Mouse (Mus musculus): ENCODE data around the gene Pitpnm2. TPM values are rescaled to one million over a fixed set of nuclear protein-coding genes. Genes with fewer than 3 reads are reported as not detected.
A peak's percentile ranks its signal among the peaks of the same experiment; 100 is the strongest.

Pitpnm2 gene
- polyA plus RNA-seq, 1 experiment from 2014 or later = 1.5 TPM

DNA sequence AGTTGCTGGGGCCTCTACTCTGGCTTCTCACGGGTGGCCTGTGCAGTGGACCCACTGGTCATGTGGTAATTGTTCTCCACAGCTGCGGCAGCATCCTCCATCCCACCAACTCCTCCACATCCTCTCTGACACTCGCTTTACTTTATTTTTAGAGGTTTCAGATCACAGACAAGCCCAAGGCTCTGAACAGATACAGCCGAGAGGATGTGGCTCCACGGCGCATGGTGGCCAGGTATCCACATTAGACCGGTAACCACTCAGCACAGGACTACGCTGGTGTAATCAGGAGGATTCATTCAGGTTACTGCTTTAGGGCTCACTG lies 16.5 kb downstream of the Pitpnm2 start:
- Histone ChIP-seq H3K9me3 (replicated peaks) (no peaks in the 10 kb centered on the region), H3K36me3 (replicated peaks) (no peaks in the 10 kb centered on the region), H3K27ac (replicated peaks) (peak overlapping the region; percentile 82), H3K4me3 (replicated peaks) (no peak overlapping the region), H3K27me3 (no peaks in the 10 kb centered on the region), H3K4me2 (peak overlapping the region; percentile 21; the same call in 1 of the 2 replicates), H3K4me1 (replicated peaks) (peaks cover 57% of the 10 kb centered on the region), H3K9ac (no peak overlapping the region)
- no peak for ATAC-seq (ENCODE audit: insufficient read depth)
- 74% methylated on average over 8 of the region's 8 CpGs for WGBS (ENCODE audit: insufficient replicate concordance)

DNA sequence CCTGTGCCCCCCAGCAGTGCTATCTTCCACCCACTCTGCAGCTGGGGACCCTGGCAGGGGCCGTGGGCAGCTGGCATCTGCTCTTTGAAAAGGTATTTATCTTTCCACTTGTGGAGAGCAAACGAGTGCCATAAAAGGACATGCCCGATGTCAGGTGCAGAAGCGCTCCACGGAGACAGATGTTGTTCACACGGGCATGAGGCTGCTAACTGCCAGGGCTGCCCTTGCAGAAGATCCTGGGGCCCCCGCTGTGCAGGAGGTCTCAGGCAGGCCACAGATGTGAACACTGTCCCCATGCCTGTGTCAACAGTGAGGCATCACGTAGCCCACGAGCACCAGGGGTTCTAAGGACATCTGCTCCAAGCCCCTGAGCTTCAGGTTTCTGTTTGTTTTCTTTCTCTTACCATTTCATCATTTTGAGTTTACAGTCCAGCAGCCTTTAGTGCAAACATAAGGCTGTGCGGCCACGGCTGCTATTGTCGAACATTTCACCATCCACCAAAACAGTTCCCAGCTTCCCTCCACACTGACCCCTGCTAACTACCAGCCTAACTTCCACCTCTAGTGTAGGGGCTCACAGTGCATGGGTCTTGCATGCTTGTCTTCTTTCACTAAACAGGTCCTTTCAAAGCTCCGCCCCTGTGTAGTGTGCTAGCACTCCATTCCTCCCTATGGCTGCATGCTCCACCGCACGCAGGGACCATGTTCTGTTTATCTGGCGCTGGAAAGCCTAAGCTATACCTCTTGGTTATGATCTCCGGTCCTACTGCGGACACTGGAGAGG lies 17.0 kb downstream of the Pitpnm2 start:
- 0 out of 2 replicates have a peak overlapping the region, but pooled peaks have one; percentile 6 for H3K9ac ChIP-seq
- peak overlapping the region; percentile 82 for H3K27ac ChIP-seq (replicated peaks)
- H3K9me3 ChIP-seq (replicated peaks) = no peaks in the 10 kb centered on the region
- peak overlapping the region; percentile 23 for H3K4me2 ChIP-seq
- H3K4me1 ChIP-seq (replicated peaks) = peaks cover 58% of the 10 kb centered on the region
- no peak overlapping the region for H3K4me3 ChIP-seq (replicated peaks)
- no peaks in the 10 kb centered on the region for H3K27me3 ChIP-seq
- H3K36me3 ChIP-seq (replicated peaks) = no peaks in the 10 kb centered on the region
- WGBS (ENCODE audit: insufficient replicate concordance) = 67% methylated on average over 18 of the region's 18 CpGs
- ATAC-seq (ENCODE audit: insufficient read depth) = peak; percentile 75

DNA sequence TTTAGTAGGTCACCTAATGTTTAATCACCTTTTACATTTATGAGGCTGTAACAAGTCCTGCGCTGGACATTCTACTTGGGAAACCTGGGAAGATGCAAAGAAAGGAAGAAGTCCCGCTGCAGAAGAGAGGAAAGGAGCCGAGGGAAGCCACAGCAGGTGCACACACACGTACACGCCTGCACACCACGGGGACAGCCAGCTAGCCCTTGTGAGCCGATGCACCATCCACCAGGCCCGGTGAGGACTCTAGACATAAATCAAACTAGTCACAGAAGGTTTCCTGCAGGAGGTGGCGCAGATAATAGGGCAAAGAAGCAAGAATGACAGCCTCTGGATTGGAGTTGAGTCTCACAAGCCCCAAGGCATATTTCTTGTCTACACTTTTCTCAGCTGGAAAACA lies 19.1 kb downstream of the Pitpnm2 start:
- Histone ChIP-seq H3K27me3 (no peaks in the 10 kb centered on the region), H3K9ac (no peak overlapping the region), H3K9me3 (replicated peaks) (no peaks in the 10 kb centered on the region), H3K4me3 (replicated peaks) (no peak overlapping the region), H3K36me3 (replicated peaks) (no peaks in the 10 kb centered on the region), H3K27ac (replicated peaks) (no peak overlapping the region), H3K4me2 (no peak overlapping the region), H3K4me1 (replicated peaks) (peaks cover 66% of the 10 kb centered on the region)
- 55% methylated on average over 9 of the region's 9 CpGs for WGBS (ENCODE audit: insufficient replicate concordance)
- ATAC-seq (ENCODE audit: insufficient read depth) = no peak

DNA sequence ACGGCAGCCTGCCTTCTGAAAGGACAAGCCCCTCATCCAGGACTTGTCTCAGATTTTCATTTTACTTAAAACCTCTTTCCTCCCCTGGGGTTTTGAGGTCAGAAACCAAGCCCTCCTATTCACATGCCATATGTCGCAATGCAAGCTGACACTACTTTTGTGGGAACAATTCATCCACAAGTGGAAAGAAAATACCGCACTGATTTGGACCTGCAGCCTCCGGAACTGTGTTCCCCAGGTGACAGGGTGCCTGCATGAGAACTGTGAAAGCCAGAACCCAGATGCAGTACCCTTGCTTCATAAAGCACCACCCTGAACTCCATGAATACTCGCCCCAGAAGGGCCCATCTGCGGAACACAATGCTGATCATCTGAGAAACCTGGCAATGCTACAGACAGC lies 22.4 kb downstream of the Pitpnm2 start:
- ATAC-seq (ENCODE audit: insufficient read depth) = no peak
- Histone ChIP-seq H3K27me3 (no peaks in the 10 kb centered on the region), H3K36me3 (replicated peaks) (no peaks in the 10 kb centered on the region), H3K4me1 (replicated peaks) (peaks cover 54% of the 10 kb centered on the region), H3K4me3 (replicated peaks) (no peak overlapping the region), H3K9me3 (replicated peaks) (no peaks in the 10 kb centered on the region), H3K9ac (no peak overlapping the region), H3K27ac (replicated peaks) (peak overlapping the region; percentile 72), H3K4me2 (no peak overlapping the region)
- 58% methylated on average over 6 of the region's 6 CpGs for WGBS (ENCODE audit: insufficient replicate concordance)

DNA sequence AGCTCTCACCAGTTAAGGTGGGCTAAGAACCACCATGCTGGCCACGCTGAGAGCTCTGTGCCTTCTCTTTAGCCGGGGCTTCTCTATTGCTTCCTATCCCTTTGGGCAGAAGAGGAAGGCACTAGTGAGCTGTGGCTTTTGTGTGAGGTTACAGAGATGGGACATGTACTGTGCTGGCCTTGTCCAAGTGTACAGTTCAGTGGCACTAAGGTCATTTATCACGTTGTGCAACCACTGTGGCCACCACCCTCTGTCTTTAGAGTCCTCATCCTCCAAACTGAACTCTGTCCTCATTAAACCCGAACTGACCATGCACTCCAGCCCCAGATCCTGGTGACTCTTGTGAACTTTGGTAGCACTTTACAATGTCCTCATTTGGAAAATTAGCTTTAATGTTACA lies 23.1 kb downstream of the Pitpnm2 start:
- H3K36me3 ChIP-seq (replicated peaks) = no peaks in the 10 kb centered on the region
- no peak overlapping the region for H3K9ac ChIP-seq
- no peak overlapping the region for H3K4me2 ChIP-seq
- no peak overlapping the region for H3K4me3 ChIP-seq (replicated peaks)
- peaks cover 53% of the 10 kb centered on the region for H3K4me1 ChIP-seq (replicated peaks)
- ATAC-seq (ENCODE audit: insufficient read depth) = peak; percentile 83
- H3K27ac ChIP-seq (replicated peaks) = peak overlapping the region; percentile 80
- H3K27me3 ChIP-seq = no peaks in the 10 kb centered on the region
- WGBS (ENCODE audit: insufficient replicate concordance) = 38% methylated on average over 4 of the region's 4 CpGs
- no peaks in the 10 kb centered on the region for H3K9me3 ChIP-seq (replicated peaks)

DNA sequence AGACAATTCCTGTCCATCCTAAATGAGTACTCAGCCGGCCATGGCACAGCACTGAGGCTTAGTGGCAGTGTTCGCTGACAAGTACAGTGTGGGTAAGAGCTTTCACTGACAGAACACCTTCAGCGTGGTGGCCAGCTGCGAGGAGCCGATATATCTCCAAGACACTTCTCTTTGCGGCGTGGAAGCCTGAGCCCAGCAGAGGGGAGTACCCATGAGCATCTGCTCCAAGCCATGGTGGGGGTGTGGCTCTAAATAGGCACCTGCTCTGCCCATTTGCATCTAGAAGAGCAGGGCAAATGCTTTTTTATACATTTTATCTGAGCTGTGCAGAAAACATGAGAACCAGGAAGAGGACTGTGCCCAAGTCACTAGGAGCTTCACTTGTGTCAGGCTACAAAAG lies 23.7 kb downstream of the Pitpnm2 start:
- H3K9ac ChIP-seq = no peak overlapping the region
- H3K4me1 ChIP-seq (replicated peaks) = peaks cover 51% of the 10 kb centered on the region
- WGBS (ENCODE audit: insufficient replicate concordance) = 36% methylated on average over 7 of the region's 7 CpGs
- H3K27me3 ChIP-seq = no peaks in the 10 kb centered on the region
- no peaks in the 10 kb centered on the region for H3K36me3 ChIP-seq (replicated peaks)
- ATAC-seq (ENCODE audit: insufficient read depth) = peak; percentile 51
- H3K27ac ChIP-seq (replicated peaks) = peak overlapping the region; percentile 80
- H3K9me3 ChIP-seq (replicated peaks) = no peaks in the 10 kb centered on the region
- H3K4me3 ChIP-seq (replicated peaks) = no peak overlapping the region
- H3K4me2 ChIP-seq = no peak overlapping the region

DNA sequence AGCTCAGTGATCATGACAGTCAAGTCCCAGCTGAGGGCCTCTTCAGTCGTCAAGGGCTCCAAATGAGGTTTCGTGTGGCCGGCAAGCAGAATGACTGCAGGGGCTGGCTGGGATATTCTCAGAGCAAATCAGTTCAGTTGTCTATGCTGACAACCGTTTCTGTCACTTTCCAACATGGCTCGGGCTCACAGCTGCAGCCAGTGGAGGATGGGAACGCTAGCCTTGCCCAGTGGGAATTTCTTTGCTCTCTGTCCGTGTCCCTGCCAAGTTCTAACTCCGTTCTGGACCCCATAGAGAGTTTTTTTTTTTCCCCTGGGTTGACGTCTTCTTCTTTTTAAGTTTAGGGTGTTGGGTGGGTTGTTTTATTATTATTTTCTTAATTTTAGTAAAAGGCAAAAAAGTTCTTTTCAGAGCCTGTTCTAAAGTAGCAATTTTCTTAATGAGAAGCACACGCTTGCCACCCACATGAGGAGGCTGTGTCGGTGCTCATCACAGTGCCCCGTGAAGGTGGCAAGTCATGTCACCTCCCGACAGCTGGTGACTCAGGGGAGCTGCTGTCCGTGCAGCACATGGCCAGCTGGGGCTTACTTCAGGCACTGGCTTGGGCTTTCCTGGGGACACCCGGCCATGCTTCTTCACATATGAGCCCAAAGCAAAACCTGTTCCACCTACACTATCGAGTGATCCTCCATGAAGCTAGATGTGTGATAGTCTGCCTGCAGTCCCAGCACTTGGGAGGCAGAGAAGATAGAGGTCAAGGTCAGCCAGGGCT lies 25.1 kb downstream of the Pitpnm2 start:
- no peak for ATAC-seq (ENCODE audit: insufficient read depth)
- Histone ChIP-seq H3K4me2 (no peak overlapping the region), H3K9ac (no peak overlapping the region), H3K27ac (replicated peaks) (no peak overlapping the region), H3K36me3 (replicated peaks) (no peaks in the 10 kb centered on the region), H3K4me1 (replicated peaks) (peaks cover 48% of the 10 kb centered on the region), H3K9me3 (replicated peaks) (no peaks in the 10 kb centered on the region), H3K27me3 (no peaks in the 10 kb centered on the region), H3K4me3 (replicated peaks) (no peak overlapping the region)
- WGBS (ENCODE audit: insufficient replicate concordance) = 71% methylated on average over 16 of the region's 16 CpGs

DNA sequence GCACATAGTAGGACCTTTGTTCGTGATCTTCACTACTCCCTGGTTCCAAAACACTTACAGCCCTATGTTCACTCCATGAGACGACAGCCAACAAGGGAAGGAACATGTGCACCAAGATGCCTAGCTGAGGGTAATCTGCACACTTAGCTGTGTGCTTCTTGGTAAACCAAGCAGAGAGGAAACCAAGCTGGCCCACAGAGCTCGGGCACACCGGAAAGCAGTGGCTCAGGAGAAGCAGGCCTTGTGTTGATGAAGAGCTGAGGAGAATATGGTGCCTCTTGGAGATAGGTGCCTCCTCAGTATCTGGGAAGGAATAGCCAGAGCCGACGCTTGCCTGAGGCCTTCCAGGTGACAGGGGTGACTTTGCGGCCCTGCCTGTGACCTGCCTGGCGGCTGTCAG lies 26.0 kb downstream of the Pitpnm2 start:
- Histone ChIP-seq H3K27me3 (no peaks in the 10 kb centered on the region), H3K27ac (replicated peaks) (no peak overlapping the region), H3K4me3 (replicated peaks) (no peak overlapping the region), H3K4me2 (no peak overlapping the region), H3K4me1 (replicated peaks) (peaks cover 48% of the 10 kb centered on the region), H3K9ac (no peak overlapping the region), H3K36me3 (replicated peaks) (no peaks in the 10 kb centered on the region), H3K9me3 (replicated peaks) (no peaks in the 10 kb centered on the region)
- no peak for ATAC-seq (ENCODE audit: insufficient read depth)
- 77% methylated on average over 8 of the region's 8 CpGs for WGBS (ENCODE audit: insufficient replicate concordance)

DNA sequence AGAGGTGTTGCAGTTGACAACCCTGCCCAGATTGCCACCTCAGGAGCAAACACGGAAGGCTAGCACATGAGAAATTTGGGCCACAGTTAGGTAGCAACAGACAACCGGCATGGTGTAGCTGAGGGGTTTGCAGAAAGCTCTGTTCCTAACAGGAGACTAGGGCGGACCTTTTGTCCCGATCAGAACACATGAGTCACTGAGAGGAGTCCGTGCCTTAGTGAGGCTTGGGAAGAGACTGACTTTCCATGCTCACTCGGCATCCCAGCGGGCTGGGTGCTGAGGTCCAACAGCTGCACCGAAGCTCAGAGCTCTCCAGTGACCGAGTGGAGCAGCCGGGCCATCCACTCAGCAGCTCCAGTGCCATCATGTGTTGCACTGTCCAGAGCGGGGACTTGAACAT lies 26.9 kb downstream of the Pitpnm2 start:
- no peak overlapping the region for H3K27ac ChIP-seq (replicated peaks)
- H3K4me1 ChIP-seq (replicated peaks) = peaks cover 46% of the 10 kb centered on the region
- 76% methylated on average over 11 of the region's 11 CpGs for WGBS (ENCODE audit: insufficient replicate concordance)

DNA sequence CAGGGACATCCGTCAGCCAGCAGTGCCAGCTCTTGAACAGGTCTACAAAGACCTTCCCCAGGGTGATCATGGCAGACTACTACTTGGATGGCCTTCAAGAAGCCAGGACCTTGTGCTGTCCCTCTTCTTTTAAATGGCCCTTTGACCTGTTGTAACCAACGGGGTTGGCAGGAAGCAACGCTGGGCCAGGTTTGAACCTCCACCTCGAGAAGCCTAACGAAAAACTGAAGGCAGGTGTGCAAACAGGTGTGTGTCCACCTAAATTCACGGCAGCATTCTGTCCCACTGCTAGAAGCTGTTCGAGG lies 27.9 kb downstream of the Pitpnm2 start:
- H3K4me1 ChIP-seq (replicated peaks) = peaks cover 43% of the 10 kb centered on the region
- H3K4me2 ChIP-seq = no peak overlapping the region
- ATAC-seq (ENCODE audit: insufficient read depth) = no peak
- no peak overlapping the region for H3K9ac ChIP-seq
- 72% methylated on average over 7 of the region's 7 CpGs for WGBS (ENCODE audit: insufficient replicate concordance)
- H3K27ac ChIP-seq (replicated peaks) = no peak overlapping the region; the same call in 1 of the 2 replicates
- no peaks in the 10 kb centered on the region for H3K27me3 ChIP-seq
- H3K36me3 ChIP-seq (replicated peaks) = no peaks in the 10 kb centered on the region
- no peaks in the 10 kb centered on the region for H3K9me3 ChIP-seq (replicated peaks)
- no peak overlapping the region for H3K4me3 ChIP-seq (replicated peaks)

More for the DNA sequence above, 26.9 kb downstream of the Pitpnm2 start:
- ATAC-seq (ENCODE audit: insufficient read depth) = no peak
- no peak overlapping the region for H3K4me3 ChIP-seq (replicated peaks)
- H3K9ac ChIP-seq = no peak overlapping the region
- H3K36me3 ChIP-seq (replicated peaks) = no peaks in the 10 kb centered on the region
- H3K9me3 ChIP-seq (replicated peaks) = no peaks in the 10 kb centered on the region
- no peak overlapping the region for H3K4me2 ChIP-seq
- H3K27me3 ChIP-seq = no peaks in the 10 kb centered on the region

DNA sequence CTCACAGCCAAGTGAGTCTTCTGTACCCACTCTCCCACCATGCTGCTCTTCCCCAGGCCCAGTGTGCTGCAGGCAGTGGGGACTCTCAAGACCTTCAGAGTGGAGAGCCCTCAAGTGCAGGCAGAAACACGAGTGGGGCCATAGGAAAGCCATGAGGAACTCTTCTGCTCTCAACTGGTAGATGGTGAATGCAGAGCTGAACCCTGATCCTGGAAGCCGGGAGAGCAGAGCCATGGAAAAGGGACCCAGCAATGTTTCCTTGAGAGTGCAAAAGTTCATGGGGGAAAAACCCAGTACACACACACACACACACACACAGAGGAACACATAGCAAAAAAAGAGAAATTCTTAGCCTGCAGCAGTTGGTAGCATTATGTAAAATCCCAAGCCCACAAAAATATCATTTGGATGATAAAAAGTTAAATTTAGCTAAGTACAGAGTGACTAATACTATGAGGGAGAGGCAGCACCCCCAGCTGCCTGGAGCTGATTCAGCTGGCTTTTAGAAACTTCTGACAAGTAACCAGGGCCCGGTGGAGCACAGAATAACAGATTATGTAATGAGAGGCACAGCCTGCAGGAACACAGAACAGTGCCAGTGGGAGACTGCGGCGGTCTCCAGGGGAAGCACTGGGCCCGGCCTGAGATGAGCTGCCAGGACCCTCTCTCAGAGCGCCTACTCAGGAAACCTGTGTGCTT lies 28.4 kb downstream of the Pitpnm2 start:
- Histone ChIP-seq H3K9ac (no peak overlapping the region), H3K27me3 (no peaks in the 10 kb centered on the region), H3K4me1 (replicated peaks) (peaks cover 38% of the 10 kb centered on the region), H3K27ac (replicated peaks) (no peak overlapping the region; the same call in 1 of the 2 replicates), H3K36me3 (replicated peaks) (no peaks in the 10 kb centered on the region), H3K9me3 (replicated peaks) (no peaks in the 10 kb centered on the region), H3K4me2 (no peak overlapping the region), H3K4me3 (replicated peaks) (no peak overlapping the region)
- no peak for ATAC-seq (ENCODE audit: insufficient read depth)
- 59% methylated on average over 7 of the region's 7 CpGs for WGBS (ENCODE audit: insufficient replicate concordance)

Measured in liver, embryonic 15.5 days (tissue).